Mouse (Mus musculus) CH12.LX (cell line): ENCODE measurements around the gene Zc3hc1. TPM values are rescaled to one million over a fixed set of nuclear protein-coding genes. Genes with fewer than 3 reads are reported as not detected.

ENCODE experiments used
- DNase-seq: peaks from one replicate; pipeline ENCODE4 v3.0.0-alpha.2; 2013; ENCODE audit errors: extremely low read depth
- H3K27ac ChIP-seq: 2 replicates; pipeline ENCODE4 v1.5.1; 2012; ENCODE audit warnings: low read depth, mild to moderate bottlenecking, control low read depth, moderate library complexity; ENCODE audit not compliant: insufficient read depth
- H3K27me3 ChIP-seq: replicated peaks from 2 replicates; pipeline ENCODE3; 2012; ENCODE audit warnings: inconsistent platforms
- H3K36me3 ChIP-seq, 2 experiments: replicated peaks in 1 of 2; 2 replicates each; pipeline versions ENCODE3 to v1.6.1; 2012; ENCODE audit warnings: inconsistent platforms in 1 of 2, low read length in 1 of 2, mild to moderate bottlenecking in 1 of 2, mixed read lengths in 1 of 2, moderate library complexity in 1 of 2; ENCODE audit not compliant: control insufficient read depth in 1 of 2, insufficient read depth in 1 of 2
- H3K4me1 ChIP-seq, 2 experiments: 2 replicates each; pipeline ENCODE4 v1.6.1; 2012; ENCODE audit warnings: inconsistent platforms in 1 of 2, moderate library complexity in 1 of 2; ENCODE audit not compliant: insufficient read depth in 2 of 2, control insufficient read depth in 1 of 2
- H3K4me2 ChIP-seq: 2 replicates; pipeline ENCODE4 v1.6.1; 2012; ENCODE audit warnings: low read depth, mild to moderate bottlenecking, control low read depth; ENCODE audit not compliant: poor library complexity, insufficient read depth, severe bottlenecking
- H3K4me3 ChIP-seq, 3 experiments: fragments of 150-350 bp in 1 of 3; sonication (generic) in 1 of 3; replicated peaks in 1 of 3; 2 replicates each; pipeline versions ENCODE3 to v1.5.1; 2011 to 2012; ENCODE audit warnings: low read depth in 2 of 3, low read length in 2 of 3, mild to moderate bottlenecking in 2 of 3, moderate library complexity in 2 of 3, control low read depth in 1 of 3, improper control_type of control experiment in 1 of 3, inconsistent platforms in 1 of 3, mixed read lengths in 1 of 3; ENCODE audit not compliant: poor library complexity in 1 of 3
- H3K79me2 ChIP-seq: replicated peaks from 2 replicates; pipeline ENCODE4 v1.6.1; 2012; ENCODE audit warnings: mild to moderate bottlenecking, moderate library complexity; ENCODE audit not compliant: control insufficient read depth, poor library complexity, insufficient read depth, severe bottlenecking; ENCODE audit errors: extremely low read depth
- H3K9ac ChIP-seq: 2 replicates; pipeline ENCODE4 v1.6.1; 2012; ENCODE audit warnings: low read depth, mild to moderate bottlenecking, control low read depth, moderate library complexity; ENCODE audit not compliant: insufficient read depth
- H3K9me3 ChIP-seq: replicated peaks from 2 replicates; pipeline ENCODE3; 2012; ENCODE audit warnings: low read length, inconsistent platforms, mixed read lengths
- CHD1 ChIP-seq: IDR thresholded peaks from 2 replicates; pipeline ENCODE4 v1.6.1; 2012; ENCODE audit warnings: low read depth, low read length, improper control_type of control experiment, inconsistent platforms
- ELF1 ChIP-seq: IDR thresholded peaks from 2 replicates; pipeline ENCODE4 v1.6.1; 2014; ENCODE audit warnings: low read depth, mild to moderate bottlenecking, inconsistent platforms, low read length, improper control_type of control experiment
- GABPA ChIP-seq: IDR thresholded peaks from 2 replicates; pipeline ENCODE4 v1.6.1; 2012; ENCODE audit warnings: low read depth, low read length, improper control_type of control experiment, inconsistent platforms; ENCODE audit not compliant: insufficient replicate concordance
- IRF4 ChIP-seq: IDR thresholded peaks from 2 replicates; pipeline ENCODE4 v1.6.1; 2014; ENCODE audit warnings: low read depth, mild to moderate bottlenecking, inconsistent platforms, low read length, improper control_type of control experiment
- JUND ChIP-seq: conservative IDR thresholded peaks from 2 replicates; pipeline ENCODE4 v1.6.1; 2011; ENCODE audit warnings: low read depth, low read length, improper control_type of control experiment
- MAFK ChIP-seq: IDR thresholded peaks from 2 replicates; pipeline ENCODE4 v1.6.1; 2011; ENCODE audit warnings: low read length, improper control_type of control experiment; ENCODE audit not compliant: insufficient replicate concordance
- MAX ChIP-seq: IDR thresholded peaks from 2 replicates; pipeline ENCODE4 v1.6.1; 2011; ENCODE audit warnings: low read length, improper control_type of control experiment
- MAZ ChIP-seq: IDR thresholded peaks from 2 replicates; pipeline ENCODE4 v1.6.1; 2012; ENCODE audit warnings: low read depth, mild to moderate bottlenecking, inconsistent platforms, low read length, improper control_type of control experiment, moderate library complexity
- MYC ChIP-seq: IDR thresholded peaks from 2 replicates; pipeline ENCODE4 v1.6.1; 2011; ENCODE audit warnings: low read depth, mild to moderate bottlenecking, improper control_type of control experiment, low read length
- RAD21 ChIP-seq: IDR thresholded peaks from 2 replicates; pipeline ENCODE4 v1.6.1; 2011; ENCODE audit warnings: low read depth, mild to moderate bottlenecking, low read length, improper control_type of control experiment, moderate library complexity
- SIN3A ChIP-seq: IDR thresholded peaks from 2 replicates; pipeline ENCODE4 v1.6.1; 2012; ENCODE audit warnings: low read length, improper control_type of control experiment, inconsistent platforms
- TCF12 ChIP-seq: IDR thresholded peaks from 2 replicates; pipeline ENCODE4 v1.6.1; 2014; ENCODE audit warnings: low read depth, mild to moderate bottlenecking, inconsistent platforms, low read length, improper control_type of control experiment
- USF2 ChIP-seq: conservative IDR thresholded peaks from 2 replicates; pipeline ENCODE4 v1.6.1; 2011; ENCODE audit warnings: low read depth, low read length, improper control_type of control experiment
- ZKSCAN1 ChIP-seq: IDR thresholded peaks from 2 replicates; pipeline ENCODE4 v1.6.1; 2012; ENCODE audit warnings: low read depth, inconsistent platforms, low read length, improper control_type of control experiment, borderline replicate concordance
- ZNF384 ChIP-seq: IDR thresholded peaks from 2 replicates; pipeline ENCODE4 v1.6.1; 2012; ENCODE audit warnings: low read depth, low read length, improper control_type of control experiment, inconsistent platforms
- dilution Hi-C: fragments of 300-500 bp; cut with MboI; formaldehyde crosslinking; loops from 2 replicates; pipeline ENCODE4 v1.14.3; 2020; ENCODE audit warnings: low sequenced_read_pairs; ENCODE audit not compliant: extremely low pct_unique_long_range_greater_than_20kb, extremely low pct_ligation_motif_present
- in situ Hi-C: fragments of 300-500 bp; cut with MboI; formaldehyde crosslinking; loops from 3 replicates; pipeline ENCODE4 v1.14.3; 2019; ENCODE audit warnings: low sequenced_read_pairs, low pct_ligation_motif_present, low pct_unique_long_range_greater_than_20kb, mixed read lengths
- polyA plus RNA-seq: library from polyadenylated mRNA; unstranded; fragments of >175 nt; gene quantifications from 2 replicates; pipeline ENCODE4 v1.2.1, GENCODE M21; 2012; ENCODE audit warnings: low read depth; ENCODE audit not compliant: insufficient read length
- total RNA-seq, 2 experiments: library from RNA; depleted of rRNA; stranded (reverse); fragments of 300-350 nt in 1 of 2; fragments of >200 nt in 1 of 2; gene quantifications; 2 replicates each; pipeline ENCODE4 v1.2.3; 2012 to 2014

Zc3hc1 gene
- total and polyA plus RNA-seq, 3 experiments: 59.5 to 89.5 (median 80.2) TPM

DNA sequence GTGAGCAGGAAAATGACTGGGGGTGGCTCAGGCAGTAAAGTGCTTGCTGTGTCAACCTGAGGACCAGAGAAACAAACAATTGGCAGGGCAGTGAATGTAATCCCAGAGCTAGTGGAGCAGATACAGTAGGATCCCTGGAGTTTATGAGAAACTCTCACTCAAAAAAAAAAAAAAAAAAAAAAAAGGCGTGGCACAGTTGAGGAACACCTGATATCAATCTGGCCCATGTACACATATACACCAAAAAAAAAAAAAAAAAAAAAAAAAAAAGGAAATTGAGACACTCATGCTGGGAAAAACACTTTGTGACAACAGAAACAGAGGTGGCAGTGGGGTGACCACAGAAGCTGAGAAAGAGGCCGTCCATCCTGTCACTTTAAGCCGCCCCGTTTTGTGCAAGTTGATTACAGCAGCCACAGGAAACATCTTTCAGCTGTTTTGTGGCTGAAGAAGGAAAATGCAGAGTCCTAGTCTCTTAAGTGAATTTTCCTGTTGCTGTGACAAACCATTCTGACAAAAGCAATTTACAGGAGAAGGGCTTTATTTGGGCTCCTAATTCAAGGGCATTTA lies 64.8 kb downstream of the Zc3hc1 start:
- H3K4me1 ChIP-seq: peaks cover 0 to 3% of the 10 kb centered on the region in 2 experiments; a peak in 1 of 4 replicates
- H3K4me3 ChIP-seq: no peak overlapping the region
- DNase-seq: no peak
- no peaks in the 10 kb centered on the region for H3K36me3 ChIP-seq
- TF ChIP-seq ZNF384 (peak; percentile 65), MAZ (no peak)
- dilution Hi-C loops: no loop called here
- in situ Hi-C loops: no loop called here
- H3K9ac ChIP-seq: no peak overlapping the region
- no peaks in the 10 kb centered on the region for H3K79me2 ChIP-seq
- H3K27me3 ChIP-seq: no peaks in the 10 kb centered on the region
- H3K4me2 ChIP-seq: no peak overlapping the region
- H3K9me3 ChIP-seq: no peaks in the 10 kb centered on the region
- H3K27ac ChIP-seq: no peak overlapping the region

DNA sequence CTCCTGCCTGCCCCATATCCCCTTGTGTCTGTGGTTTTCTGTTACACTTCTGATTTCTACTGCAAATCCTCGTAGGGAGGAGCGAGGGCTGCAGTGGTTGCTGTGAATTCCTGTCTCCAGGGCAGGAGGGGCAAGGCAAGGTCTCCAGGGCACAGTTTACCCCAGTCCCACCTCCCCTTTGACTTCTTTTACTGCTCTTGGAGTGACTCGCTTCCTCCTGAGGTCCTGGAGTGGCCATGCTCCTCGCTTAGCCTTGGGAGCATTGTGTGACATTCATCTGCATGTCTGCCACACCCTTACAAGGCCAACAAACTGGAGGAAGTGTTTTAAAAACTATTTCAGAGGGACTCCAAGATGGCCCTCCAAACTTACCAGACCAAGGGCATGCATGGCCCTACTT lies 69.8 kb downstream of the Zc3hc1 start:
- H3K36me3 ChIP-seq: no peaks in the 10 kb centered on the region
- H3K4me1 ChIP-seq: peaks cover 0 to 9% of the 10 kb centered on the region in 2 experiments; a peak in 2 of 4 replicates
- no peak for DNase-seq
- H3K9me3 ChIP-seq: no peaks in the 10 kb centered on the region
- H3K4me3 ChIP-seq: no peak overlapping the region
- H3K4me2 ChIP-seq: no peak overlapping the region
- no peak overlapping the region for H3K27ac ChIP-seq
- in situ Hi-C loops: no loop called here
- no peaks in the 10 kb centered on the region for H3K79me2 ChIP-seq
- TF ChIP-seq TCF12: no peak
- TF ChIP-seq MAX: no peak
- TF ChIP-seq USF2: no peak
- no peak for TF ChIP-seq IRF4
- no peak for TF ChIP-seq ELF1
- TF ChIP-seq MYC: no peak
- no peak for TF ChIP-seq GABPA
- no peak for TF ChIP-seq RAD21
- TF ChIP-seq CHD1: no peak
- TF ChIP-seq ZKSCAN1: no peak
- TF ChIP-seq JUND: no peak
- no peak for TF ChIP-seq SIN3A
- TF ChIP-seq MAZ: no peak
- TF ChIP-seq, all 38 proteins: peak for 0
- dilution Hi-C loops: no loop called here
- no peak overlapping the region for H3K9ac ChIP-seq
- H3K27me3 ChIP-seq: no peaks in the 10 kb centered on the region

DNA sequence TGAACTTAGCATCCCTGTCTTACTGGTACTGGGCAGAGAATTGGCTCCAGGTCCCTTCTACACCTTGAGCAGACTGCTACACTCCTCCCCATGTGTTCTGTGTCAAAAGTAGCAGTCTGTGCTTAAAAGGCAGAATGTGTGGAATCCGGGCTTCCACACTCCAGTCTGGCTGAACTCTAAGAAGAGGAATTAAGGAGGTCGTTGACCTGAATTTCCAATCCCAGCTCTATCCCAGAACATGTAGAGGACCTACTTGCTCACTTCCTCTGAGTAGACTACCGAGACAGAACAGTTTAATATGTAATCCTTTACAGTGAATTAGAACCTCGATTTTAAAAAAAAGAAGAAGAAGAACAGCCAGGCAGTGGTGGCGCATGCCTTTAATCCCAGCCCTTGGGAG lies 71.6 kb downstream of the Zc3hc1 start:
- dilution Hi-C loops: no loop called here
- no peak for DNase-seq
- Histone ChIP-seq H3K36me3 (no peaks in the 10 kb centered on the region), H3K4me1 (peaks cover 0 to 9% of the 10 kb centered on the region in 2 experiments; a peak in 2 of 4 replicates), H3K27ac (no peak overlapping the region), H3K79me2 (no peaks in the 10 kb centered on the region), H3K4me2 (no peak overlapping the region), H3K9me3 (no peaks in the 10 kb centered on the region), H3K27me3 (no peaks in the 10 kb centered on the region), H3K4me3 (no peak overlapping the region), H3K9ac (no peak overlapping the region)
- in situ Hi-C loops: no loop called here
- TF ChIP-seq MAFK: no peak

Other genes starting within 250 kb of the Zc3hc1 start
- gene Ube2h, start 86.5 kb downstream of the Zc3hc1 start, total RNA-seq (2012; rRNA removed): 9.4 and 13.4 TPM in 2 replicates
- gene Ube2h, start 86.5 kb downstream of the Zc3hc1 start, total RNA-seq (2014; rRNA removed): 5.9 and 6.1 TPM in 2 replicates
- 11.8 and 13.4 TPM in 2 replicates for gene Ube2h, start 86.5 kb downstream of the Zc3hc1 start, polyA plus RNA-seq
- 30.6 and 37.7 TPM in 2 replicates for gene Klhdc10, start 10.8 kb upstream of the Zc3hc1 start, total RNA-seq (2012; rRNA removed)
- gene Klhdc10, start 10.8 kb upstream of the Zc3hc1 start, total RNA-seq (2014; rRNA removed): 22.1 and 26.3 TPM in 2 replicates
- gene Klhdc10, start 10.8 kb upstream of the Zc3hc1 start, polyA plus RNA-seq: 29.6 and 35.8 TPM in 2 replicates
- 25.1 and 27.1 TPM in 2 replicates for gene Tmem209, start 118.8 kb upstream of the Zc3hc1 start, total RNA-seq (2012; rRNA removed)
- 46.5 and 53.3 TPM in 2 replicates for gene Tmem209, start 118.8 kb upstream of the Zc3hc1 start, total RNA-seq (2014; rRNA removed)
- 53.2 and 59.2 TPM in 2 replicates for gene Tmem209, start 118.8 kb upstream of the Zc3hc1 start, polyA plus RNA-seq
- 0.17 and 0.34 TPM in 2 replicates for gene Ssmem1, start 118.8 kb upstream of the Zc3hc1 start, total RNA-seq (2012; rRNA removed)
- gene Ssmem1, start 118.8 kb upstream of the Zc3hc1 start, total RNA-seq (2014; rRNA removed): 0.23 and 0.34 TPM in 2 replicates
- gene Ssmem1, start 118.8 kb upstream of the Zc3hc1 start, polyA plus RNA-seq: not detected in 2 replicates
- not detected in 2 replicates for gene Cpa2, start 150.6 kb upstream of the Zc3hc1 start, total RNA-seq (2012; rRNA removed)
- not detected in 2 replicates for gene Cpa2, start 150.6 kb upstream of the Zc3hc1 start, total RNA-seq (2014; rRNA removed)
- not detected in 2 replicates for gene Cpa2, start 150.6 kb upstream of the Zc3hc1 start, polyA plus RNA-seq
- not detected in 2 replicates for gene Cpa4, start 177.3 kb upstream of the Zc3hc1 start, total RNA-seq (2012; rRNA removed)
- not detected in 2 replicates for gene Cpa4, start 177.3 kb upstream of the Zc3hc1 start, total RNA-seq (2014; rRNA removed)
- gene Cpa4, start 177.3 kb upstream of the Zc3hc1 start, polyA plus RNA-seq: not detected in 2 replicates
- gene Cpa5, start 220.0 kb upstream of the Zc3hc1 start, total RNA-seq (2012; rRNA removed): not detected in 2 replicates
- not detected in 2 replicates for gene Cpa5, start 220.0 kb upstream of the Zc3hc1 start, total RNA-seq (2014; rRNA removed)
- gene Cpa5, start 220.0 kb upstream of the Zc3hc1 start, polyA plus RNA-seq: not detected in 2 replicates
- not detected in 2 replicates for gene Cpa1, start 248.2 kb upstream of the Zc3hc1 start, total RNA-seq (2012; rRNA removed)
- gene Cpa1, start 248.2 kb upstream of the Zc3hc1 start, total RNA-seq (2014; rRNA removed): not detected in 2 replicates
- gene Cpa1, start 248.2 kb upstream of the Zc3hc1 start, polyA plus RNA-seq: not detected in 2 replicates